Mouse (Mus musculus): ENCODE data around the gene Fgfr2. TPM values are rescaled to one million over a fixed set of nuclear protein-coding genes. Genes with fewer than 3 reads are reported as not detected.

Fgfr2 gene
- polyA plus RNA-seq, 1 experiment from 2014 or later, result 99.3 TPM

DNA sequence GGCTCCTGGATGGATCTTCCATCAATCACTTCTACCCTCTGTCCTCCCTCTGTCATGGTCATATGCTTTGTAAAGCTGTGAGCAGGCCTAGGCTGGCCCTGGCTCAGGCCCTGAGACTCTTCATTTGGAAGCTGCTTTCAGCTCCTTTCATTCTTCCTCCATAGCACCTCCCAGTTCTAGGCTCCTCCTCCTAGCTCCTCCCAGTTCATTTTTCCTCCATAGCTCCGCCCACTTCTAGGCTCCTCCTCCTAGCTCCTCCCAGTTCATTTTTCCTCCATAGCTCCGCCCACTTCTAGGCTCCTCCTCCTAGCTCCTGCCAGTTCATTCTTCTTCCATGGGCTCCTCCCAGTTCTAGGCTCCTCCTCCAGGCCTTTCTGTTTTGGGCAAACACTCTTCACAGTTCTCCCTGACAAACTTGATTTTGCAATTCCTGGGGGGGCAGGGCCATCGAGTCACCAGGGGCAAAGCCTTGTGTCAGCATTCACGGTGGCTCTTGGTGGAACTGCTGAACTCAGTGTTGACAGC, 880.5 kb downstream of the Fgfr2 start:
- Histone ChIP-seq H3K27me3 (ENCODE audit: low read depth, poor library complexity, severe bottlenecking) (no peaks in the 10 kb centered on the region), H3K9me3 (replicated peaks) (no peaks in the 10 kb centered on the region), H3K4me1 (peaks cover 30% of the 10 kb centered on the region), H3K36me3 (peaks cover 79% of the 10 kb centered on the region), H3K27ac (replicated peaks) (no peak overlapping the region), H3K4me3 (no peak overlapping the region)
- no peak for DNase-seq (ENCODE audit: low spot score)
- WGBS, result 57% methylated on average over 4 of the region's 4 CpGs

DNA sequence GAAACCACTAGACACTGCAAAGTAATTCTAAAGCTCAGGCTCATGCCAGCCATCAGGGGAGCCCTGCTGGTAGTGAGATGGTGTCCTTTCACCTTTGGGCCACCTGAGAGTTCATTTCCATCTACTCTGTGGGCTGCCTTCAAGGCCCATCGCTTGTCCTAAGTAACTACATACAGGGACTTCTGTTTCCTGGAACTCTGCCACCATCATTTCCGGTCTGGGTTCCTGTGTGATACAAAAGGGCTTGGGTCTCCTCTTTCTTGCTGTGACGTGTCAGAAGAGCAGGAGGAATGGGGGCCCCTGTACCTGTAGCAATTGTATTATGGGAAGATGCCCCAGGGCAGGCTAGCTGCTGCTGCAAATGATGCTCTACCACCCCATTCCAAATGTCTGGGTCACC, 884.2 kb downstream of the Fgfr2 start:
- Histone ChIP-seq H3K27me3 (ENCODE audit: low read depth, poor library complexity, severe bottlenecking) (no peaks in the 10 kb centered on the region), H3K4me1 (peaks cover 16% of the 10 kb centered on the region), H3K4me3 (no peak overlapping the region), H3K9me3 (replicated peaks) (no peaks in the 10 kb centered on the region), H3K27ac (replicated peaks) (no peak overlapping the region), H3K36me3 (peaks cover 84% of the 10 kb centered on the region)
- 94% methylated on average over 3 of the region's 3 CpGs for WGBS
- no peak for DNase-seq (ENCODE audit: low spot score)

DNA sequence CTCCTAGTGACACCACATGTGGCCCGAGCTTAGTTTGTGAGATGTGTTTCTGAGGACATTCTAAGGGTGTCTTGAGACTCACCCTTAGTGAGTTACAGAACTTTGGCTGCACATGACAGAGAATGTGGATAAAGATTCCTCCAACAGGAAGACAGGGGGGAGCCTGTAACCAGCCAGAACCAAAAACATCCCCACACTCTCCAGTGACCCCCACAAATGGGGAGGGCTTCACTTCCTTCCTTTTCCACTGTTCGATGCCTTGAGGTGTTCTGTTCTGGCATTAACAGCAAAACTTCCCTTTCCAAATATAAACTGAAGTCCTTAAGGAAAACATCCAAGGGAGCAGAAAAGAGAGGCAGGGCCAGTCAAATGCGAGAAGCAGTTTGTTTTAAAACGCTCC, 886.0 kb downstream of the Fgfr2 start:
- DNase-seq (ENCODE audit: low spot score), result no peak
- no peak overlapping the region for H3K4me3 ChIP-seq
- peaks cover 67% of the 10 kb centered on the region for H3K36me3 ChIP-seq
- H3K27me3 ChIP-seq (ENCODE audit: low read depth, poor library complexity, severe bottlenecking), result no peaks in the 10 kb centered on the region
- WGBS, result 80% methylated on average over 4 of the region's 4 CpGs
- peaks cover 28% of the 10 kb centered on the region for H3K4me1 ChIP-seq
- no peaks in the 10 kb centered on the region for H3K9me3 ChIP-seq (replicated peaks)
- H3K27ac ChIP-seq (replicated peaks), result no peak overlapping the region

DNA sequence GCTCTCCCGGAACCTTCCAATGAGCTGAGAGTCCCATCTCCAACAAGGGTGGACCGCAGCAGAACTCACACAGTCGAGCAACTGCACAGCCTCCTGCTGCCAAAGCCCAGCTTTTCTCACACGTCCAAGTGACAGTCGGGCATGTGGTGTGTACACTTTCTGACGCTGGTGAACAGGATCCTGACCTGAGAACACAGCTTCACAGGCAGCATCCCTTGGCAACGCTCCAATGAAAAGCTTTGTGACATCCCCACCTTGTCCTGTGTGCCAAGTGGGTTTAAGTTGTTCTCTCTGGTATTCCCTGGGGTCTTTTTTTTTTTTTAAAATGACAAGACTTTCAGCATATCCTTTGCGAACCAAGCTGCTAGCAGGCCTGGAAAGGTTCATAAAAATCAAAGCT, 886.4 kb downstream of the Fgfr2 start:
- H3K27ac ChIP-seq (replicated peaks), result no peak overlapping the region; the same call in 1 of the 2 replicates
- DNase-seq (ENCODE audit: low spot score), result no peak
- no peaks in the 10 kb centered on the region for H3K9me3 ChIP-seq (replicated peaks)
- no peak overlapping the region for H3K4me3 ChIP-seq
- peaks cover 63% of the 10 kb centered on the region for H3K36me3 ChIP-seq
- no peaks in the 10 kb centered on the region for H3K27me3 ChIP-seq (ENCODE audit: low read depth, poor library complexity, severe bottlenecking)
- peaks cover 28% of the 10 kb centered on the region for H3K4me1 ChIP-seq
- 87% methylated on average over 8 of the region's 8 CpGs for WGBS

DNA sequence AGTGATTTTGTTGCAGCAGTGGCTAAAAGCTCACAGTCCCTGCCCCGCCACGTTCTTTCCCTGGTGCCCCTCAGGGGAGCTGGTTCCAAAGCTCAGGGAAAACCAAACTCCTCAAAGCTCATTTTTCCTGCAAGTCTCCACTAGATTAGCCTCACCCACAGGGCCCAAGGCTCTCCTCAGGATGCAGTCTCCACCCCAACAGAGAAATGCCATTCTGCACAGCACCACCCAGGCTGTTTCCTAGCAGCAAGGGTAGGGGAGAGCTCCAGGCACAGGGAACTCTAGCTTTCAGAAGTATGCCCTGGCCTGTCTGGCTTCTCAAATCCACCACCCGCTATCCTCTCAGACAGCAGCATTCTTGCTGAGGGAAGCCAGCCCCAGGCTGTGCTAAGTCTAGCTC, 888.9 kb downstream of the Fgfr2 start:
- 57% methylated on average over 3 of the region's 3 CpGs for WGBS
- no peak for DNase-seq (ENCODE audit: low spot score)
- no peaks in the 10 kb centered on the region for H3K9me3 ChIP-seq (replicated peaks)
- H3K4me1 ChIP-seq, result peaks cover 30% of the 10 kb centered on the region
- peaks cover 42% of the 10 kb centered on the region for H3K36me3 ChIP-seq
- H3K27ac ChIP-seq (replicated peaks), result peak overlapping the region; percentile 69
- H3K4me3 ChIP-seq, result no peak overlapping the region
- H3K27me3 ChIP-seq (ENCODE audit: low read depth, poor library complexity, severe bottlenecking), result no peaks in the 10 kb centered on the region

DNA sequence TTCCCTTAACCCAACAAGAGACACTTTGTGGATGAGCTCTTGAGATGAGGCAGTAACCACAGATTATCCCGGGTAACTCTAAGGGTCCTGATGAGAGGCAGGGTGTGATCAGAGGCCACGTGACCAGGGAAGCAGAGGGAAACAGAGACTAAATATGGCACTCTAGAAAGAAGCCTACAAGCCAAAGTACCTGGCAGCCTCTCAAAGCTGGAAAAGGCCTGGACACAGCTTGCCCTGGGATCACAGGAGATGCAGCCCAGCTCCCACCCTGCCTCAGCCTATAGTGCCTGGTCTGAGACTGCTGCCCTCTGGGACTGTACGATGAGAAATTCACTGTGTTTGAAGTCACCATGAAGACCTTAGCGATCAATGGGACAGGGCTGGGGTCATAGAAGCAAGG, 889.4 kb downstream of the Fgfr2 start:
- peaks cover 35% of the 10 kb centered on the region for H3K4me1 ChIP-seq
- WGBS, result 83% methylated on average over 4 of the region's 4 CpGs
- H3K27ac ChIP-seq (replicated peaks), result peak overlapping the region; percentile 69

DNA sequence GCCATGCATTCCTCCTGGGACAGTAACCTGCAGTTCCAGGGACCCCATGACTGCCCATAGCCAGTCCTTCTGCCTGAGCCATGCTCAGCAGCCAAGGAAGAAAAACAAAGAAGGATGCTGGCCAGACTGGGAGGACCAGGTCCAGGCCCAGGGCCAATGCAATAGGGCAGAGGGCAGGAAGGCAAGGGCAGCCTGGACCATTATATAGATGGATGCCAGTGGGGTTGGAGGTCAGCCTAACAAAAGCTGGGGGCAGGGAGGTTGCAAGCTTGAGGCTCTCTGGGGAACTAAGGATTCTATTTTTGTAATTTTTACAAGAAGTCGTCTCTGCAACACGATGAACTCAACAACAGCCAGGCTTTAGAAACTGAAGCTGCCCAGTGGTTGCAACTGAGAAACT, 890.2 kb downstream of the Fgfr2 start:
- DNase-seq (ENCODE audit: low spot score), result no peak
- Histone ChIP-seq H3K9me3 (replicated peaks) (no peaks in the 10 kb centered on the region), H3K27me3 (ENCODE audit: low read depth, poor library complexity, severe bottlenecking) (no peaks in the 10 kb centered on the region), H3K27ac (replicated peaks) (peak overlapping the region; percentile 69), H3K4me3 (no peak overlapping the region), H3K36me3 (peaks cover 30% of the 10 kb centered on the region), H3K4me1 (peaks cover 35% of the 10 kb centered on the region)
- WGBS, result 45% methylated on average over 2 of the region's 2 CpGs

More for the DNA sequence above, 889.4 kb downstream of the Fgfr2 start:
- DNase-seq (ENCODE audit: low spot score), result no peak
- Histone ChIP-seq H3K36me3 (peaks cover 37% of the 10 kb centered on the region), H3K4me3 (no peak overlapping the region), H3K9me3 (replicated peaks) (no peaks in the 10 kb centered on the region), H3K27me3 (ENCODE audit: low read depth, poor library complexity, severe bottlenecking) (no peaks in the 10 kb centered on the region)

DNA sequence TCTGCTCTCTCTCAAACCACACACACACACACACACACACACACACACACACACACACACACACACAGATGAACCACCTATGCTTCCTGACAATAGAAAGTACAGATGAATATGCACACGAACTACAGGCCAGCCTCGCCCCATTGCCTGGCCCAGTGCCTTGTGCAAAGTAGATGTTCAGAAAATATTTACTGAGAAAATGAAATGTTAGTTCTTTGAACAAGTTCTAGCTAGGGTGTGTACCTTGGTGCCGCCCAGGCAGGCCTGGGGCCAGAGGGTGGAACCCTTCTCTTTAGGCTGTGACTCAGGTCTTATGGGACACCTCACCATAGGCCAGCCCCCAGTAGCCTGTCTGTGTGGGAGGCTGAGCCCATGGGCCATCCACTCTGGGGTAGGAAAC, 891.7 kb downstream of the Fgfr2 start:
- no peak overlapping the region for H3K4me3 ChIP-seq
- H3K36me3 ChIP-seq, result peaks cover 15% of the 10 kb centered on the region
- no peaks in the 10 kb centered on the region for H3K27me3 ChIP-seq (ENCODE audit: low read depth, poor library complexity, severe bottlenecking)
- H3K9me3 ChIP-seq (replicated peaks), result no peaks in the 10 kb centered on the region
- peaks cover 39% of the 10 kb centered on the region for H3K4me1 ChIP-seq
- no peak for DNase-seq (ENCODE audit: low spot score)
- H3K27ac ChIP-seq (replicated peaks), result peak overlapping the region; percentile 57
- 93% methylated on average over 3 of the region's 3 CpGs for WGBS

DNA sequence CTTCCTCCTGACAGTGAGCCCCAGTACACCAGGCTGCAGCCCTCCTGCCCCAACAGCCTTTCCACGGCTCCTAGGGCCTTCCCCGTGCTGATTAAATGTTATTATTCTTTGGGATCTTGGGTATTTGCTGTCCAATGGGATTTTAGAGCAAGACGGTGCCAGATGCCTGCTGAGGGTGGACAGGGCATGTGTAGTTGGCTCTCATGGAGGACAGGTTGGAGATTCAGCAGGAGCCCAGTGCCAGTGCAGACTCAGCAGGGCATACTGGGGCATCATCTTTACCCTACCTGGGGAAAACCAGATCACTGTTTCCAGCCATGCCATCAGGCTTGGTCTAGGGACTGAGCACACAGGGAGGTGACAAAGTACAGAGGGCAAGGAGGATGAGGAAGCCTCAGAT, 892.2 kb downstream of the Fgfr2 start:
- H3K36me3 ChIP-seq, result peaks cover 10% of the 10 kb centered on the region
- peak overlapping the region; percentile 57 for H3K27ac ChIP-seq (replicated peaks)
- no peak for DNase-seq (ENCODE audit: low spot score)
- H3K27me3 ChIP-seq (ENCODE audit: low read depth, poor library complexity, severe bottlenecking), result 0 out of 2 replicates have a peak, but pooled peaks cover 2% of the 10 kb centered on the region
- no peaks in the 10 kb centered on the region for H3K9me3 ChIP-seq (replicated peaks)
- WGBS, result 83% methylated on average over 3 of the region's 3 CpGs
- no peak overlapping the region for H3K4me3 ChIP-seq
- H3K4me1 ChIP-seq, result peaks cover 39% of the 10 kb centered on the region

DNA sequence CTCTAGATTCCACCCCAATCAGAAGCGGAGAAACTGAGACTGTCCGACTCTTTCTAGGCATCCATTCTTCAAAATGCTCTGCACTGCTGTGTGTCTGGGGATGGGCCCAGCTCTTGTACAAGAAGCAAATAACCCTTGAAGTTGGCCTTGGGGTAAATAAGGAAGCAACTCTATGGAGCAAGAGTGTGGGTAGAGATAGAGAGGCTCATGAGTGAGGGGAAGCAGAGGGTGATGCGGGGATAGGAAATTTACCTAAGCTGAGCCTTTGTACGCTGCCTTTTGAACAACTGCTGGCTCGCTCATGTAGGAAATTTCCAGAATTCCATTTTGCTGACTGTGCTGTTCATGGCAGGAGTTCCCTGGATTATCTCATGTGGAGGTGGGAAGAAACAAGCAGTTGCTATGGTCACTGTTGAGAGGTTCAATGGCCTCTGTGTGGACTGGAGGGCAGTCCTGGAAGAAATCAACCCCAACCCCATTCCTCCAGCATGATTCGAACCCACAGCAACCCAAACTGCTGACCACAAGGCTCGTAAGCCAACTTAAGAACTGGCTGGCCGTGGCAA, 896.0 kb downstream of the Fgfr2 start:
- H3K4me1 ChIP-seq, result peaks cover 19% of the 10 kb centered on the region

DNA sequence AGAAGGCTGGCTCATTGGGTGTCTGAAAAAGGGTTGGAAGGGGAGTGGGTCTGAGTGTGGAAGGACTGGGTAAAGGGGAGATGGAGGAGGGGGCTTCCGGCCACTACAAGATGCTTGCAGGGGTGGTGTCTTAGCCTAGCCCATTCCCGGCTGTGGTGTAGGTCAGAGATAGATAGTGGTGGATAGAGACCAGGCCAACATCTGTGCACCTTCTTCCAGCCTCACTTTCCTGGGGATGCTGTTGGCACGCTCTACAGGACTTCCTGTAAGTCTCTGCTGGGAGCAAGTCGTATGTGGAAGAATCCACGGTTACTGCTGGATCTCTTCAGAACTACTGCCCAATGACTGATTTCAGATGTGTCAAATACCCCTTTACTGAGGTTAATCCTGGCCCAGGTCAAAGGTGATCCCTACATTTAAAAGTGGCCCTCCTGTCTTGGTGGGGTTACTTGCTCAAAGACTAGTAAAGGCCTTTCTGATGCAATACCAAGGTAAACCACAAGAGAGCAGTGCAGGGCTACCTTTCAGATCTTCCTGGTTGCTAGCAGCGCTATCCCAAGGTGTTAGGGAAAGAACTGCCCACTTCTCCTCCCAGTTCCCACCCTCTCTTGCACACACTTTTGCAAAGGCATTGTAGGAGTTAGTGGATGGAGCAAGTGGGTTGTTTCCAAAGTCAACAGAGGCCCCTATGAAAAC, 896.6 kb downstream of the Fgfr2 start:
- peak; percentile 78 for DNase-seq (ENCODE audit: low spot score)
- 64% methylated on average over 6 of the region's 6 CpGs for WGBS
- no peaks in the 10 kb centered on the region for H3K36me3 ChIP-seq
- H3K27me3 ChIP-seq (ENCODE audit: low read depth, poor library complexity, severe bottlenecking), result 0 out of 2 replicates have a peak, but pooled peaks cover 3% of the 10 kb centered on the region
- peak overlapping the region; percentile 49; the same call in 1 of the 2 replicates for H3K27ac ChIP-seq (replicated peaks)
- H3K4me3 ChIP-seq, result no peak overlapping the region
- H3K4me1 ChIP-seq, result peaks cover 19% of the 10 kb centered on the region; the same call in 1 of the 2 replicates
- no peaks in the 10 kb centered on the region for H3K9me3 ChIP-seq (replicated peaks)

More for the DNA sequence above, 896.0 kb downstream of the Fgfr2 start:
- Histone ChIP-seq H3K27ac (replicated peaks) (peak overlapping the region; percentile 49), H3K4me3 (no peak overlapping the region), H3K27me3 (ENCODE audit: low read depth, poor library complexity, severe bottlenecking) (0 out of 2 replicates have a peak, but pooled peaks cover 3% of the 10 kb centered on the region), H3K36me3 (no peaks in the 10 kb centered on the region), H3K9me3 (replicated peaks) (no peaks in the 10 kb centered on the region)
- WGBS, result 88% methylated on average over 8 of the region's 8 CpGs
- DNase-seq (ENCODE audit: low spot score), result no peak

DNA sequence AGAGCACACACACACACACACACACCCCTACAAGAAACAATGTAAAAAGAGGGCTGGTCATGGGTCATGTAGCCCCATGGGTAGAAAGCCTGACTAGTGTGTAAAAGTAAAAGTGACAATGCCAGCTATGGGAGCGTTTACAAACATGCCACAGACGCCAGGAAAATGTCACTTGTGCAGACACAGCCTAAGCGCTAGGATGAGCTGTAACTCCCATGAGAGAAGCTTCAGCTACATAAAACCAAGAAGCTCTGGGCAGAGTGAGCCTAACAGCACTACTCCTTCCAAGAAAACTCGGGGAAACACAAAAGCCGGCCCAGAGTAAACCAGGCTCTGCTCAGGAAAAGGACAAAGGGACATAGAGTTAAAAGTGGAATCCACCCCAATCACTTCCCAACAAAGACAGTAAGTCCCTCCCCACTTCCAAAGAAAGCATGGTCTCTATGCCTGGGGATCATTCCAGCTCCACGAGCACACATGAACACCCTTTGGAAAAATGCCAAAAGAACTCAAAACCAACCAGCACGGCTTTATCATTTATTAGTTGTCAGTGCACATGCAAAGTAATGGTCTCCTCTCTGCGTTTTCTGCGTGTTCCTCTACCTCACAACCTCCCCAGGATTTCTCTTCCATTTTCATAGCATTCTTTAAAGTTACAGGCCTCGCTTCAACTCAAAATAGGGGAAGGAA, 899.6 kb downstream of the Fgfr2 start:
- 61% methylated on average over 10 of the region's 10 CpGs for WGBS
- 0 out of 2 replicates have a peak, but pooled peaks cover 3% of the 10 kb centered on the region for H3K27me3 ChIP-seq (ENCODE audit: low read depth, poor library complexity, severe bottlenecking)
- DNase-seq (ENCODE audit: low spot score), result no peak
- no peak overlapping the region for H3K4me3 ChIP-seq
- H3K4me1 ChIP-seq, result peaks cover 13% of the 10 kb centered on the region; the same call in 1 of the 2 replicates
- H3K9me3 ChIP-seq (replicated peaks), result no peaks in the 10 kb centered on the region
- H3K27ac ChIP-seq (replicated peaks), result no peak overlapping the region
- H3K36me3 ChIP-seq, result no peaks in the 10 kb centered on the region
